Mouse (Mus musculus) E14TG2a.4 (cell line): ENCODE measurements around the gene Cdk5rap2.

Experiments used
- CTCF ChIP-seq: conservative IDR thresholded peaks from 2 replicates; pipeline ENCODE4 v1.5.1; 2014; ENCODE audit warnings: low read length
- POU5F1 ChIP-seq: IDR thresholded peaks from 2 replicates; pipeline ENCODE4 v1.6.1; 2014; ENCODE audit warnings: low read length, borderline replicate concordance

- TF ChIP-seq CTCF (no peak), POU5F1 (no peak)
Measured at GRCm38 (mm10) chr4:70409456-70409855, 787 bp downstream of the Cdk5rap2 start.
